Mouse (Mus musculus) adrenal gland, postnatal 14 days (tissue): Measurements from ENCODE around the gene Gm765. TPM values are rescaled to one million over a fixed set of nuclear protein-coding genes. Genes with fewer than 3 reads are reported as not detected.

Experiments used
- DNase-seq: peaks from one replicate; pipeline ENCODE4 v3.0.0; 2021; ENCODE audit warnings: mixed read lengths
- total RNA-seq: library from RNA; stranded (reverse); gene quantifications from 2 replicates; pipeline ENCODE4 v1.2.3, GENCODE M21; 2021

The Gm765 gene
- total RNA-seq, 1 experiment from 2014 or later, result 0.15 TPM

DNA sequence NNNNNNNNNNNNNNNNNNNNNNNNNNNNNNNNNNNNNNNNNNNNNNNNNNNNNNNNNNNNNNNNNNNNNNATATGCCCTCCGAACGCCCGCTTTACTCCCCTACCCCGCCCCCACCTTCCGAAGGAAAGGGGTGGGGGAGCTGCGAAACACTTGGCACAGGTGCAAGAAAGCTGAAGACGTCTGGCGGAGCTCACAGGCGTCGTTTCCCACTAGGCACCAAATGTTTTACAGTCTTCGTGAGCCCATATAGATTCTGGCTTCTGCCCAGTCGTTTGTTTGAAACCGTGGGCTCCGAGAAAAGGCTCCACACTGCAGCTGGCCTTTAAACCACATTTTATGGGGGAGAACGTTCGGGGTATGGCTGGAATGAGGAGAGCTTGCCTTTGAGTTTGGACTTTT lies 120.6 kb downstream of the Gm765 start:
- peak; percentile 3 for DNase-seq

GRCm38 (mm10) chr6:98212225-98212624 lies 130.3 kb downstream of the Gm765 start:
- no peak for DNase-seq

- DNase-seq, result no peak
These were observed 132.3 kb downstream of the Gm765 start for GRCm38 (mm10) chr6:98210237-98210636.

DNA sequence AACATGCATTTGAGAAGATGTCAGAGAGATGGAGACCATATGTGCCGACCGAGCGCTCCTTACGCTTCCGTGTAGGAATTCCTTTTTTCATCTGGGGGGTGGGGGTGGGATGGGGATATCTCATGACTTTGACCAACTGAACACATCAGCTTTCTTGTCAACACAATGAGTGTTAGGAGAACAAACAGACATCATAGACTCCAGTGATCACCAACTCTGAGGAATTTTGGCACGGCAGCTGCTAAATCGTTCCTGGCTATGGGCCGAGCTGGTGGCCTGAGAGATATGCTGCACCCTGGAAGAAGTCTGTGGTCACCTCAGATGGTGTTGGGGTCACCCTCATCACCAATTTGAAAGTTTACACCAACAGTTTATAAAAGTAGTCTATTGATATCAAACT lies 134.5 kb downstream of the Gm765 start:
- DNase-seq, result no peak

DNA sequence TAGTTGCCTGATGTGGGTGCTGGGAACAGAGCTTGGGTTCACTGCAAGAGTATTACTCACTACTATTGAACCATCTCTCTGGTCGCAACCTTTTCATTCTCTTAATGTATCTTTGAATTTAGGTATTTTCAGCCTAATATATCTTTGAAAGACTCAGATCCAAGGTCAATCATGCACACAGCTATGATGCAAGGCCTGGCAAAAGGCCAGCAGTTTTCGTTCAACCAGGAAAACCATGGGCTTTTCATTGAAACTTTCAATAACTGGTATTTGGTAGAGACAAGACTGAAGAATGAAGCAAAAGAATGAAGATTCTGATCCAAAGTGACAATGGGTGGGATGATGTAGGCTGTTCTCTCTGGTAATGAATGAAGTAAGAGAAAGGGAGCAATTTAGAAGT lies 143.8 kb downstream of the Gm765 start:
- DNase-seq, result peak; percentile 47

- DNase-seq, result no peak
These were observed 151.7 kb downstream of the Gm765 start for GRCm38 (mm10) chr6:98190745-98191442.
